8 mouse cellular contexts compared by ENCODE assay signal in genomic region chr4:133108481-133109334, GRCm38 (mm10). TPM values are rescaled to one million over a fixed set of nuclear protein-coding genes. Genes with fewer than 3 reads are reported as not detected.
A peak's percentile ranks its signal among the peaks of the same experiment; 100 is the strongest.
DNase-seq lines count a peak whose midpoint lies in the region; ATAC-seq lines count a peak whose summit lies in the region.
"Had no signal": no experiment of that assay in that cellular context is flagged by ENCODE, and none has a peak within 500 bp of the region (broad histone marks: within the 10 kb centered on the region; RNA-seq: fewer than 3 reads in every experiment).

No protein-coding gene starts in this region.

- peak; percentile 15 for DNase-seq in midbrain, embryonic 10.5 days (ENCODE audit: low spot score)
- peak; percentile 89 for DNase-seq in fibroblast of lung, adult 2 months (ENCODE audit: low read depth)
- DNase-seq in heart, postnatal 36 days = peak; percentile 67 to 80
- peak; percentile 45 for DNase-seq in testis, postnatal 14 days (ENCODE audit: low spot score)
- no peak for DNase-seq in right cerebral cortex, adult 2 months (ENCODE audit: low spot score in 2 of 2)
- no peak for DNase-seq in layer of hippocampus, adult 11-12 months (ENCODE audit: low spot score)

- no peaks in the 10 kb centered on the region for H3K9me3 ChIP-seq in midbrain, embryonic 10.5 days (replicated peaks)
- H3K9me3 ChIP-seq in midbrain, embryonic 15.5 days = no peaks in the 10 kb centered on the region
- H3K9me3 ChIP-seq: megakaryocyte, embryonic 14.5 days had no signal

- intact Hi-C loops in heart, postnatal 36 days (cut with DNase I) = loop anchor here (5.0 kb wide), 1 partner anchor 96 kb away; the partner anchor contains the start of gene Ahdc1

- ATAC-seq in midbrain, embryonic 15.5 days (replicated peaks) = no peak

- WGBS in midbrain, embryonic 10.5 days = 74% methylated on average over 13 of the region's 13 CpGs
- WGBS in midbrain, embryonic 15.5 days = 79% methylated on average over 13 of the region's 13 CpGs

- no peak overlapping the region for H3K4me2 ChIP-seq in midbrain, embryonic 15.5 days

- H3K27me3 ChIP-seq in midbrain, embryonic 10.5 days (ENCODE audit: low read depth, poor library complexity, severe bottlenecking) = peaks cover 7% of the 10 kb centered on the region
- H3K27me3 ChIP-seq in midbrain, embryonic 15.5 days (replicated peaks) = no peaks in the 10 kb centered on the region

- no peak overlapping the region for H3K4me3 ChIP-seq in midbrain, embryonic 10.5 days
- no peak overlapping the region for H3K4me3 ChIP-seq in midbrain, embryonic 15.5 days

- H3K9ac ChIP-seq in midbrain, embryonic 15.5 days = no peak overlapping the region

- H3K27ac ChIP-seq in midbrain, embryonic 10.5 days (replicated peaks) = peak overlapping the region; percentile 20
- H3K27ac ChIP-seq in midbrain, embryonic 15.5 days = no peak overlapping the region

- H3K4me1 ChIP-seq in midbrain, embryonic 10.5 days = peaks cover 30% of the 10 kb centered on the region
- peaks cover 3% of the 10 kb centered on the region; the same call in 1 of the 2 replicates for H3K4me1 ChIP-seq in midbrain, embryonic 15.5 days

- no peaks in the 10 kb centered on the region for H3K36me3 ChIP-seq in midbrain, embryonic 10.5 days
- H3K36me3 ChIP-seq in midbrain, embryonic 15.5 days (replicated peaks) = no peaks in the 10 kb centered on the region

RNA-seq across cellular contexts. Expression of gene Wasf2, which starts 21.6 kb away (rescaled TPM):
- polyA plus RNA-seq in midbrain, embryonic 10.5 days (2016; fragmentation: Nextera tagmentation; extraction: Ambion mirVana) = 48.3 and 50.3 TPM in 2 replicates
- polyA plus RNA-seq in midbrain, embryonic 15.5 days (2015; fragmentation: Nextera tagmentation; extraction: Ambion mirVana) = 27.4 and 27.7 TPM in 2 replicates
- 10 to 100 TPM; 81.4 to 89.2 TPM for total RNA-seq in heart, postnatal 36 days (2021)

Comparison
In these comparisons a context has a peak if more than half of its experiments do, and no peak if none do; other contexts are left out.
1. DNase-seq: peak in midbrain, embryonic 10.5 days (single experiment), fibroblast of lung, adult 2 months (single experiment), heart, postnatal 36 days (2 of 2) and testis, postnatal 14 days (single experiment); none in right cerebral cortex, adult 2 months (0 of 2) and layer of hippocampus, adult 11-12 months (single experiment).